Mouse (Mus musculus): ENCODE measurements around the gene Wbp2. TPM values are rescaled to one million over a fixed set of nuclear protein-coding genes. Genes with fewer than 3 reads are reported as not detected.

The Wbp2 gene
- total and polyA plus RNA-seq, 3 experiments = 61.6 to 499 (median 160) TPM

- Histone ChIP-seq H3K27me3 (ENCODE audit: insufficient read depth, low read length) (no peaks in the 10 kb centered on the region; the same call in 1 of the 2 replicates), H3K36me3 (replicated peaks) (peaks cover 100% of the 10 kb centered on the region), H3K4me1 (ENCODE audit: insufficient read depth, low read depth, low read length) (peaks cover 40% of the 10 kb centered on the region), H3K9me3 (replicated peaks) (no peaks in the 10 kb centered on the region), H3K4me3 (ENCODE audit: low read depth, low read length) (no peak overlapping the region)
- no peak for DNase-seq (ENCODE audit: low spot score)
- ATAC-seq (ENCODE audit: extremely low read depth, insufficient number of reproducible peaks, low FRiP score, poor library complexity, severe bottlenecking) = no peak
- TF ChIP-seq GATA1 (IDR thresholded peaks at IDR 0.05; ENCODE audit: borderline replicate concordance, low read length) (no peak), TAL1 (conservative IDR thresholded peaks at IDR 0.05; ENCODE audit: low read depth, low read length) (no peak), POLR2AphosphoS5 (IDR thresholded peaks at IDR 0.05; ENCODE audit: insufficient replicate concordance, low read depth, low read length) (no peak), CTCF (IDR thresholded peaks at IDR 0.05; ENCODE audit: low read depth, low read length) (no peak), GATA2 (IDR thresholded peaks at IDR 0.05; ENCODE audit: borderline replicate concordance, low read depth, low read length) (no peak)
These were observed 24.3 kb downstream of the Wbp2 start for GRCm38 (mm10) chr11:116062521-116062920.

- TF ChIP-seq GATA1 (IDR thresholded peaks at IDR 0.05; ENCODE audit: borderline replicate concordance, low read length) (no peak), TAL1 (conservative IDR thresholded peaks at IDR 0.05; ENCODE audit: low read depth, low read length) (no peak), POLR2AphosphoS5 (IDR thresholded peaks at IDR 0.05; ENCODE audit: insufficient replicate concordance, low read depth, low read length) (no peak), GATA2 (IDR thresholded peaks at IDR 0.05; ENCODE audit: borderline replicate concordance, low read depth, low read length) (no peak), CTCF (IDR thresholded peaks at IDR 0.05; ENCODE audit: low read depth, low read length) (no peak)
- Histone ChIP-seq H3K4me1 (ENCODE audit: insufficient read depth, low read depth, low read length) (peaks cover 45% of the 10 kb centered on the region), H3K9me3 (replicated peaks) (no peaks in the 10 kb centered on the region), H3K4me3 (ENCODE audit: low read depth, low read length) (no peak overlapping the region), H3K27me3 (ENCODE audit: insufficient read depth, low read length) (no peaks in the 10 kb centered on the region; the same call in 1 of the 2 replicates), H3K36me3 (replicated peaks) (peaks cover 100% of the 10 kb centered on the region)
- ATAC-seq (ENCODE audit: extremely low read depth, insufficient number of reproducible peaks, low FRiP score, poor library complexity, severe bottlenecking) (no peak), DNase-seq (ENCODE audit: low spot score) (no peak)
These were observed 25.0 kb downstream of the Wbp2 start for GRCm38 (mm10) chr11:116061641-116062415.

DNA sequence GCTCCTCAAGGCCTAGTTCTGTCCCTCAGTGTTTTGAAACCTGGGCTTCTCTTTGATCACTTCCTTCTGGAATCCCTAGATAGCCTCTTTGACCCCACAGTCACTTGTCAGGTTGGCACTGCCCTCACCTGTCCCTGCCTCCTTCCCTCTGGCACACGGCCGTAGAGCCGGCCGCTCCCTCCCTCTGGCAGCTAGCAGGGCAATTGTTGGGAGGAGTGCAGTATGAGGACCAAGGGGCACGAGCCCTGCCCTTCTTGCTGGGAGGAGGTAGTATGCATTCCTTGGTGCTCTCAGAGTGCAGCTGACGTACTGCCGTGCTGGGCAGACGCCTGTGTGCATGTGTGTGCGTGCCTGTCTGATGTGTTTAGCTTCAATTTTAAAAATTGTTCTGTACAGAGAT, 26.2 kb downstream of the Wbp2 start:
- no peak for ATAC-seq (ENCODE audit: extremely low read depth, insufficient number of reproducible peaks, low FRiP score, poor library complexity, severe bottlenecking)
- no peaks in the 10 kb centered on the region for H3K9me3 ChIP-seq (replicated peaks)
- peaks cover 54% of the 10 kb centered on the region for H3K4me1 ChIP-seq (ENCODE audit: insufficient read depth, low read depth, low read length)
- no peak overlapping the region for H3K4me3 ChIP-seq (ENCODE audit: low read depth, low read length)
- no peak for DNase-seq (ENCODE audit: low spot score)
- H3K36me3 ChIP-seq (replicated peaks) = peaks cover 100% of the 10 kb centered on the region
- no peaks in the 10 kb centered on the region; the same call in 1 of the 2 replicates for H3K27me3 ChIP-seq (ENCODE audit: insufficient read depth, low read length)
- TF ChIP-seq POLR2AphosphoS5 (IDR thresholded peaks at IDR 0.05; ENCODE audit: insufficient replicate concordance, low read depth, low read length) = no peak
- TF ChIP-seq GATA2 (IDR thresholded peaks at IDR 0.05; ENCODE audit: borderline replicate concordance, low read depth, low read length) = no peak
- no peak for TF ChIP-seq CTCF (IDR thresholded peaks at IDR 0.05; ENCODE audit: low read depth, low read length)
- TF ChIP-seq GATA1 (IDR thresholded peaks at IDR 0.05; ENCODE audit: borderline replicate concordance, low read length) = no peak
- TF ChIP-seq TAL1 (conservative IDR thresholded peaks at IDR 0.05; ENCODE audit: low read depth, low read length) = no peak

DNA sequence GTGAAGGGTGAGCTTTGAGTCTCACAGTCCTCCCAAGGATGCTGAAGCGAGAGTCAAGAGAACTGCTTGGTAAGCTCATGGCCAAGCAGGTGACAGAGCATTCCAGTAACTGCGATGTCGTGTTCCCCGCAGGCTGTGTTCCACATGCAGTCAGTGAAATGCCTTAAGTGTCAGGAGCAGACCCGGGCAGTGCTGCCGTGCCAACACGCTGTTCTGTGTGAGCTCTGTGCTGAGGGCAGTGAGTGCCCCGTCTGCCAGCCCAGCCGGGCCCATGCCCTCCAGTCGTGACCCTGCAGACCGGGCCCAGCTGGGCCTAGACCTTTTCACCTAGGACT, 27.1 kb downstream of the Wbp2 start:
- H3K36me3 ChIP-seq (replicated peaks) = peaks cover 100% of the 10 kb centered on the region
- H3K27me3 ChIP-seq (ENCODE audit: insufficient read depth, low read length) = no peaks in the 10 kb centered on the region; the same call in 1 of the 2 replicates
- no peak for DNase-seq (ENCODE audit: low spot score)
- TF ChIP-seq POLR2AphosphoS5 (IDR thresholded peaks at IDR 0.05; ENCODE audit: insufficient replicate concordance, low read depth, low read length) (no peak), GATA2 (IDR thresholded peaks at IDR 0.05; ENCODE audit: borderline replicate concordance, low read depth, low read length) (no peak), TAL1 (conservative IDR thresholded peaks at IDR 0.05; ENCODE audit: low read depth, low read length) (no peak)
- peaks cover 54% of the 10 kb centered on the region for H3K4me1 ChIP-seq (ENCODE audit: insufficient read depth, low read depth, low read length)
- no peak overlapping the region for H3K4me3 ChIP-seq (ENCODE audit: low read depth, low read length)
- no peak for ATAC-seq (ENCODE audit: extremely low read depth, insufficient number of reproducible peaks, low FRiP score, poor library complexity, severe bottlenecking)
- no peaks in the 10 kb centered on the region for H3K9me3 ChIP-seq (replicated peaks)

GRCm38 (mm10) chr11:116058868-116059690, 27.7 kb downstream of the Wbp2 start:
- Histone ChIP-seq H3K36me3 (replicated peaks) (peaks cover 100% of the 10 kb centered on the region), H3K9me3 (replicated peaks) (no peaks in the 10 kb centered on the region), H3K27me3 (ENCODE audit: insufficient read depth, low read length) (no peaks in the 10 kb centered on the region; the same call in 1 of the 2 replicates), H3K4me3 (ENCODE audit: low read depth, low read length) (no peak overlapping the region), H3K4me1 (ENCODE audit: insufficient read depth, low read depth, low read length) (peaks cover 51% of the 10 kb centered on the region)
- ATAC-seq (ENCODE audit: extremely low read depth, insufficient number of reproducible peaks, low FRiP score, poor library complexity, severe bottlenecking) = no peak
- DNase-seq (ENCODE audit: low spot score) = no peak
- no peak for TF ChIP-seq GATA1 (IDR thresholded peaks at IDR 0.05; ENCODE audit: borderline replicate concordance, low read length)

GRCm38 (mm10) chr11:116058022-116058614, 28.7 kb downstream of the Wbp2 start:
- no peak overlapping the region for H3K4me3 ChIP-seq (ENCODE audit: low read depth, low read length)
- no peak for DNase-seq (ENCODE audit: low spot score)
- H3K27me3 ChIP-seq (ENCODE audit: insufficient read depth, low read length) = no peaks in the 10 kb centered on the region; the same call in 1 of the 2 replicates
- no peaks in the 10 kb centered on the region for H3K9me3 ChIP-seq (replicated peaks)
- peaks cover 55% of the 10 kb centered on the region for H3K4me1 ChIP-seq (ENCODE audit: insufficient read depth, low read depth, low read length)
- H3K36me3 ChIP-seq (replicated peaks) = peaks cover 100% of the 10 kb centered on the region
- no peak for TF ChIP-seq CTCF (IDR thresholded peaks at IDR 0.05; ENCODE audit: low read depth, low read length)
- no peak for TF ChIP-seq GATA1 (IDR thresholded peaks at IDR 0.05; ENCODE audit: borderline replicate concordance, low read length)
- no peak; the same call in 1 of the 2 replicates for TF ChIP-seq POLR2AphosphoS5 (IDR thresholded peaks at IDR 0.05; ENCODE audit: insufficient replicate concordance, low read depth, low read length)
- TF ChIP-seq GATA2 (IDR thresholded peaks at IDR 0.05; ENCODE audit: borderline replicate concordance, low read depth, low read length) = no peak
- no peak for TF ChIP-seq TAL1 (conservative IDR thresholded peaks at IDR 0.05; ENCODE audit: low read depth, low read length)
- no peak for ATAC-seq (ENCODE audit: extremely low read depth, insufficient number of reproducible peaks, low FRiP score, poor library complexity, severe bottlenecking)

All from G1E (cell line).